Mouse (Mus musculus): ENCODE data around the gene Cnn1. TPM values are rescaled to one million over a fixed set of nuclear protein-coding genes. Genes with fewer than 3 reads are reported as not detected.
"Not testable (repeated sequence)": the region's sequence is repeated elsewhere in the genome, so short reads cannot be mapped to it uniquely, and the experiment has no call there.

Gene Cnn1
- total RNA-seq, 2 experiments from 2014 or later: 4.4 to 5.5 TPM

GRCm38 (mm10) chr9:22075778-22076177, 23.2 kb upstream of the Cnn1 start:
- not testable (repeated sequence) for DNase-seq

- DNase-seq: no peak
These were observed 22.8 kb upstream of the Cnn1 start for GRCm38 (mm10) chr9:22076223-22076622.

GRCm38 (mm10) chr9:22084667-22085021, 14.4 kb upstream of the Cnn1 start:
- DNase-seq: no peak

- DNase-seq: peak; percentile 81
These were observed 13.8 kb upstream of the Cnn1 start, which contains the start of gene Ecsit for GRCm38 (mm10) chr9:22085022-22085834. TSS of gene Ecsit (minus strand) at chr9:22085438.

GRCm38 (mm10) chr9:22086012-22086411, 13.0 kb upstream of the Cnn1 start:
- no peak for DNase-seq

GRCm38 (mm10) chr9:22087034-22087618, 11.9 kb upstream of the Cnn1 start:
- no peak for DNase-seq

GRCm38 (mm10) chr9:22089281-22089680, 9.7 kb upstream of the Cnn1 start:
- no peak for DNase-seq

- DNase-seq: no peak
These were observed 9.0 kb upstream of the Cnn1 start for GRCm38 (mm10) chr9:22089986-22090385.

GRCm38 (mm10) chr9:22092746-22093145, 6.3 kb upstream of the Cnn1 start:
- DNase-seq: no peak

GRCm38 (mm10) chr9:22095854-22096307, 3.1 kb upstream of the Cnn1 start:
- DNase-seq: peak; percentile 86

- no peak for DNase-seq
These were observed 906 bp downstream of the Cnn1 start for GRCm38 (mm10) chr9:22099922-22100321.

- DNase-seq: no peak
These were observed 9.2 kb downstream of the Cnn1 start for GRCm38 (mm10) chr9:22108194-22108593.

GRCm38 (mm10) chr9:22115635-22116034, 16.6 kb downstream of the Cnn1 start:
- DNase-seq: no peak

- no peak for DNase-seq
These were observed 17.1 kb downstream of the Cnn1 start for GRCm38 (mm10) chr9:22116086-22116485.

- DNase-seq: peak; percentile 83
These were observed 17.9 kb downstream of the Cnn1 start, which contains the start of gene Elof1 for GRCm38 (mm10) chr9:22116740-22117426. TSS of gene Elof1 (minus strand) at chr9:22117172.

- DNase-seq: peak; percentile 37
These were observed 18.9 kb downstream of the Cnn1 start for GRCm38 (mm10) chr9:22117754-22118456.

- DNase-seq: no peak
These were observed 20.5 kb downstream of the Cnn1 start for GRCm38 (mm10) chr9:22119543-22119942.

- no peak for DNase-seq
These were observed 22.5 kb downstream of the Cnn1 start for GRCm38 (mm10) chr9:22121545-22121944.

- no peak for DNase-seq
These were observed 23.0 kb downstream of the Cnn1 start for GRCm38 (mm10) chr9:22122005-22122404.

GRCm38 (mm10) chr9:22123069-22123609, 24.1 kb downstream of the Cnn1 start:
- no peak for DNase-seq

- DNase-seq: no peak
These were observed 25.2 kb downstream of the Cnn1 start for GRCm38 (mm10) chr9:22124169-22124568.
